Mouse (Mus musculus) mammary gland, adult 2 months (tissue): ENCODE data around the gene Olfr398. TPM values are rescaled to one million over a fixed set of nuclear protein-coding genes. Genes with fewer than 3 reads are reported as not detected.

Experiments used
- polyA plus RNA-seq: library from polyadenylated mRNA; depleted of rRNA; stranded (reverse); fragments of >200 nt; gene quantifications from 2 replicates; pipeline ENCODE4 v1.2.3, GENCODE M21; 2012; ENCODE audit warnings: low replicate concordance; rRNA removed

The Olfr398 gene
- polyA plus RNA-seq = not detected in 2 replicates

GRCm38 (mm10) chr11:73990307-73990706, at the start of gene Olfr398:
Olfr398 (minus strand) TSS chr11:73990407.

GRCm38 (mm10) chr11:73960517-73960916, 29.7 kb downstream of the Olfr398 start, which contains the start of gene Olfr397:
Olfr397 (plus strand) TSS chr11:73960817.

GRCm38 (mm10) chr11:73936377-73936776, 53.8 kb downstream of the Olfr398 start, which contains the start of gene Olfr23:
Olfr23 (plus strand) TSS chr11:73936677.

Other genes starting within 250 kb of the Olfr398 start
- gene Olfr389, start 209.7 kb downstream of the Olfr398 start, polyA plus RNA-seq = not detected in 2 replicates
- not detected in 2 replicates for gene Olfr390, start 207.4 kb downstream of the Olfr398 start, polyA plus RNA-seq
- not detected in 2 replicates for gene Olfr391-ps, start 187.4 kb downstream of the Olfr398 start, polyA plus RNA-seq
- not detected in 2 replicates for gene Olfr392, start 173.4 kb downstream of the Olfr398 start, polyA plus RNA-seq
- not detected in 2 replicates for gene Olfr393, start 139.0 kb downstream of the Olfr398 start, polyA plus RNA-seq
- gene Olfr394, start 99.6 kb downstream of the Olfr398 start, polyA plus RNA-seq = not detected in 2 replicates
- not detected in 2 replicates for gene Olfr395, start 81.1 kb downstream of the Olfr398 start, polyA plus RNA-seq
- not detected in 2 replicates for gene Olfr23, start 53.7 kb downstream of the Olfr398 start, polyA plus RNA-seq
- gene Olfr397, start 29.6 kb downstream of the Olfr398 start, polyA plus RNA-seq = not detected in 2 replicates
- gene Olfr139, start 66.1 kb upstream of the Olfr398 start, polyA plus RNA-seq = not detected in 2 replicates
- not detected in 2 replicates for gene Olfr399, start 66.2 kb upstream of the Olfr398 start, polyA plus RNA-seq
- not detected in 2 replicates for gene Zfp616, start 79.5 kb upstream of the Olfr398 start, polyA plus RNA-seq
- gene Olfr401, start 123.3 kb upstream of the Olfr398 start, polyA plus RNA-seq = not detected in 2 replicates
- not detected in 2 replicates for gene Olfr402, start 163.1 kb upstream of the Olfr398 start, polyA plus RNA-seq
- not detected in 2 replicates for gene Olfr403, start 195.8 kb upstream of the Olfr398 start, polyA plus RNA-seq
- gene Olfr43, start 221.0 kb upstream of the Olfr398 start, polyA plus RNA-seq = not detected in 2 replicates